Mouse (Mus musculus) kidney, adult 2 months (tissue): ENCODE data around the gene Pla2g4a. TPM values are rescaled to one million over a fixed set of nuclear protein-coding genes. Genes with fewer than 3 reads are reported as not detected.

Experiments
- DNase-seq: peaks from one replicate; pipeline ENCODE4 v3.0.0; 2021
- H3K27ac ChIP-seq: fragments of 200-500 bp; 2 replicates; pipeline ENCODE4 v1.5.1; 2012; ENCODE audit warnings: low read depth, low read length, control low read depth, inconsistent platforms; ENCODE audit not compliant: insufficient read depth
- H3K27me3 ChIP-seq: fragments of 200-500 bp; replicated peaks from 2 replicates; pipeline ENCODE4 v1.6.1; 2012; ENCODE audit warnings: mild to moderate bottlenecking, moderate library complexity, low read length, inconsistent platforms; ENCODE audit not compliant: control insufficient read depth, insufficient read depth
- H3K36me3 ChIP-seq: fragments of 200-500 bp; 2 replicates; pipeline ENCODE4 v1.6.1; 2012; ENCODE audit warnings: mild to moderate bottlenecking, moderate library complexity, low read length, inconsistent platforms; ENCODE audit not compliant: control insufficient read depth, insufficient read depth
- H3K4me1 ChIP-seq: fragments of 200-500 bp; 2 replicates; pipeline ENCODE4 v1.6.1; 2011; ENCODE audit warnings: low read length; ENCODE audit not compliant: control insufficient read depth, insufficient read depth
- H3K4me3 ChIP-seq: fragments of 200-500 bp; 2 replicates; pipeline ENCODE4 v1.5.1; 2011; ENCODE audit warnings: mild to moderate bottlenecking, low read depth, low read length, control low read depth; ENCODE audit not compliant: insufficient read depth
- CTCF ChIP-seq: fragments of 200-500 bp; conservative IDR thresholded peaks from 2 replicates; pipeline ENCODE4 v1.5.1; 2011; ENCODE audit warnings: low read depth, mild to moderate bottlenecking, control low read depth, low read length, moderate library complexity, mixed read lengths; ENCODE audit not compliant: insufficient read depth, insufficient read length
- POLR2A ChIP-seq: fragments of 200-500 bp; IDR thresholded peaks from one replicate; pipeline ENCODE4 v1.6.1; 2011; ENCODE audit warnings: low read depth, low read length, control low read depth
- WGBS: fragments of 180-500 bp; shearing (Covaris S2); methylation state at CpG from one replicate; pipeline ENCODE4 v1.1.7; 2018; 5-methylcytosine and 5-hydroxymethylcytosine counted together
- polyA plus RNA-seq: library from polyadenylated mRNA; depleted of rRNA; stranded (reverse); fragments of >200 nt; gene quantifications from 2 replicates; pipeline ENCODE4 v1.2.3, GENCODE M21; 2012

The Pla2g4a gene
- polyA plus RNA-seq, 1 experiment = 3.4 TPM

- peak overlapping the region; percentile 37 for H3K4me3 ChIP-seq
- H3K27ac ChIP-seq = no peak overlapping the region
- TF ChIP-seq CTCF = no peak
- no peak for TF ChIP-seq POLR2A
- no peak for DNase-seq
- H3K4me1 ChIP-seq = no peaks in the 10 kb centered on the region; the same call in 1 of the 2 replicates
- WGBS = 65% methylated on average over 9 of the region's 9 CpGs
- no peaks in the 10 kb centered on the region for H3K36me3 ChIP-seq
- no peaks in the 10 kb centered on the region for H3K27me3 ChIP-seq
Measured at GRCm38 (mm10) chr1:149961425-149962303, 574 bp upstream of the Pla2g4a start.

GRCm38 (mm10) chr1:149960251-149960650 lies 839 bp downstream of the Pla2g4a start:
- WGBS = 77% methylated on average over 4 of the region's 4 CpGs

GRCm38 (mm10) chr1:149959069-149959468 lies 2.0 kb downstream of the Pla2g4a start:
- TF ChIP-seq POLR2A = no peak
- no peak for TF ChIP-seq CTCF
- WGBS = 88% methylated on average over 1 of the region's 1 CpGs
- H3K27me3 ChIP-seq = no peaks in the 10 kb centered on the region
- no peak overlapping the region for H3K4me3 ChIP-seq
- H3K36me3 ChIP-seq = no peaks in the 10 kb centered on the region
- no peak overlapping the region for H3K27ac ChIP-seq
- no peak for DNase-seq
- no peaks in the 10 kb centered on the region; the same call in 1 of the 2 replicates for H3K4me1 ChIP-seq

More at GRCm38 (mm10) chr1:149960251-149960650, 839 bp downstream of the Pla2g4a start:
- no peak overlapping the region for H3K4me3 ChIP-seq
- TF ChIP-seq CTCF = no peak
- TF ChIP-seq POLR2A = no peak
- no peaks in the 10 kb centered on the region for H3K27me3 ChIP-seq
- H3K4me1 ChIP-seq = no peaks in the 10 kb centered on the region; the same call in 1 of the 2 replicates
- no peak overlapping the region for H3K27ac ChIP-seq
- H3K36me3 ChIP-seq = no peaks in the 10 kb centered on the region
- DNase-seq = no peak

GRCm38 (mm10) chr1:149955482-149955881 lies 5.6 kb downstream of the Pla2g4a start:
- no peaks in the 10 kb centered on the region for H3K36me3 ChIP-seq
- H3K27ac ChIP-seq = no peak overlapping the region
- H3K4me3 ChIP-seq = no peak overlapping the region
- 59% methylated on average over 4 of the region's 4 CpGs for WGBS
- TF ChIP-seq CTCF = no peak
- no peak for TF ChIP-seq POLR2A
- H3K27me3 ChIP-seq = no peaks in the 10 kb centered on the region
- DNase-seq = no peak
- no peaks in the 10 kb centered on the region; the same call in 1 of the 2 replicates for H3K4me1 ChIP-seq

- Histone ChIP-seq H3K4me3 (no peak overlapping the region), H3K4me1 (no peaks in the 10 kb centered on the region; the same call in 1 of the 2 replicates), H3K27me3 (no peaks in the 10 kb centered on the region), H3K36me3 (no peaks in the 10 kb centered on the region), H3K27ac (no peak overlapping the region)
- WGBS = 90% methylated on average over 6 of the region's 6 CpGs
- no peak for TF ChIP-seq POLR2A
- TF ChIP-seq CTCF = no peak
- DNase-seq = no peak
Measured at GRCm38 (mm10) chr1:149954026-149954425, 7.1 kb downstream of the Pla2g4a start.

GRCm38 (mm10) chr1:149952050-149952449 lies 9.0 kb downstream of the Pla2g4a start:
- Histone ChIP-seq H3K27me3 (no peaks in the 10 kb centered on the region), H3K27ac (no peak overlapping the region)
- no peak for DNase-seq

GRCm38 (mm10) chr1:149950656-149951055 lies 10.4 kb downstream of the Pla2g4a start:
- no peaks in the 10 kb centered on the region for H3K27me3 ChIP-seq
- H3K4me1 ChIP-seq = no peaks in the 10 kb centered on the region
- no peak overlapping the region for H3K4me3 ChIP-seq
- TF ChIP-seq CTCF (no peak), POLR2A (no peak)
- peak overlapping the region; percentile 45; the same call in 1 of the 2 replicates for H3K27ac ChIP-seq
- no peak for DNase-seq
- no peaks in the 10 kb centered on the region for H3K36me3 ChIP-seq
- 73% methylated on average over 3 of the region's 3 CpGs for WGBS

More at GRCm38 (mm10) chr1:149952050-149952449, 9.0 kb downstream of the Pla2g4a start:
- TF ChIP-seq CTCF (no peak), POLR2A (no peak)
- no peaks in the 10 kb centered on the region for H3K36me3 ChIP-seq
- no peaks in the 10 kb centered on the region for H3K4me1 ChIP-seq
- H3K4me3 ChIP-seq = no peak overlapping the region
